Comparison of ENCODE assay signal across 8 mouse cellular contexts in genomic region chr2:132879261-132880044, GRCm38 (mm10). TPM values are rescaled to one million over a fixed set of nuclear protein-coding genes. Genes with fewer than 3 reads are reported as not detected.
DNase-seq lines count a peak whose midpoint lies in the region; ATAC-seq lines count a peak whose summit lies in the region.

No protein-coding gene starts in this region.

- WGBS in heart, embryonic 14.5 days: under 1% methylated on average over 58 of the region's 58 CpGs
- WGBS in midbrain, embryonic 15.5 days: under 1% methylated on average over 58 of the region's 58 CpGs

- no peaks in the 10 kb centered on the region for H3K36me3 ChIP-seq in heart, embryonic 14.5 days (ENCODE audit: control insufficient read depth, insufficient read depth, low read length)
- H3K36me3 ChIP-seq in midbrain, embryonic 15.5 days (replicated peaks): no peaks in the 10 kb centered on the region

- H3K27ac ChIP-seq in heart, embryonic 14.5 days (replicated peaks in 1 of 2; ENCODE audit: control insufficient read depth in 1 of 2, insufficient read depth in 1 of 2, low read depth in 2 of 2, low read length in 2 of 2): no peak overlapping the region
- H3K27ac ChIP-seq in midbrain, embryonic 15.5 days: no peak overlapping the region

- H3K9me3 ChIP-seq in heart, embryonic 14.5 days (ENCODE audit: control insufficient read depth, low read length): no peaks in the 10 kb centered on the region
- no peaks in the 10 kb centered on the region for H3K9me3 ChIP-seq in midbrain, embryonic 15.5 days

- DNase-seq in gastrocnemius, postnatal 14 days: peak; percentile 46
- DNase-seq in gastrocnemius, postnatal 36 days: no peak
- peak; percentile 29 for DNase-seq in CD4-positive, CD25-positive, alpha-beta regulatory T cell, adult 2 months (ENCODE audit: low read depth, low spot score)
- DNase-seq in cerebellum, postnatal 36 days: peak; percentile 14 to 20
- DNase-seq in layer of hippocampus, postnatal 25 days (ENCODE audit: extremely low spot score in 1 of 2, low spot score in 1 of 2): peak; percentile 26 to 27
- peak; percentile 39 for DNase-seq in thymus, postnatal 4 days

- peak; percentile 47; the same call in 1 of the 2 replicates for ATAC-seq in heart, embryonic 14.5 days (ENCODE audit: insufficient number of reproducible peaks, insufficient read depth, low FRiP score, low read depth)
- ATAC-seq in midbrain, embryonic 15.5 days (replicated peaks): peak; percentile 88

- peaks cover 7 to 17% of the 10 kb centered on the region in 2 experiments; a peak in 2 of 4 replicates for H3K4me1 ChIP-seq in heart, embryonic 14.5 days (ENCODE audit: control insufficient read depth in 2 of 2, insufficient read depth in 2 of 2, low read length in 2 of 2)
- H3K4me1 ChIP-seq in midbrain, embryonic 15.5 days: peaks cover 18% of the 10 kb centered on the region

- peak overlapping the region; percentile 97 for H3K4me2 ChIP-seq in heart, embryonic 14.5 days (ENCODE audit: low read length)
- peak overlapping the region; percentile 75 for H3K4me2 ChIP-seq in midbrain, embryonic 15.5 days

- peak overlapping the region; percentile 64 for H3K9ac ChIP-seq in heart, embryonic 14.5 days (ENCODE audit: low read length)
- H3K9ac ChIP-seq in midbrain, embryonic 15.5 days: peak overlapping the region; percentile 50

- H3K4me3 ChIP-seq in heart, embryonic 14.5 days (ENCODE audit: control insufficient read depth in 1 of 2, insufficient read depth in 1 of 2, low read depth in 1 of 2, low read length in 2 of 2): peak overlapping the region; percentile 59 to 60
- peak overlapping the region; percentile 48 for H3K4me3 ChIP-seq in midbrain, embryonic 15.5 days

- intact Hi-C loops in gastrocnemius, postnatal 14 days (cut with DNase I; ENCODE audit: low total_unique reads): no loop called here
- intact Hi-C loops in gastrocnemius, postnatal 36 days (cut with DNase I): no loop called here

- H3K27me3 ChIP-seq in heart, embryonic 14.5 days (ENCODE audit: control insufficient read depth, insufficient read depth, low read length): peaks cover 44% of the 10 kb centered on the region
- H3K27me3 ChIP-seq in midbrain, embryonic 15.5 days (replicated peaks): peaks cover 34% of the 10 kb centered on the region

RNA-seq across cellular contexts. Expression of gene Lrrn4, which starts 1.2 kb away (rescaled TPM):
- not detected for total RNA-seq in gastrocnemius, postnatal 14 days (2021)
- total RNA-seq in gastrocnemius, postnatal 36 days (2021): under 1 TPM in 1 of 2 experiments, not detected in 1; 0.08 TPM
- 8.4 and 11.9 TPM in 2 replicates for polyA plus RNA-seq in heart, embryonic 14.5 days (2014; fragmentation: Nextera tagmentation; extraction: Ambion mirVana)
- under 1 TPM; 0.56 to 0.98 TPM for total RNA-seq in layer of hippocampus, postnatal 25 days (2021)
- 0.40 and 0.46 TPM in 2 replicates for polyA plus RNA-seq in midbrain, embryonic 15.5 days (2015; fragmentation: Nextera tagmentation; extraction: Ambion mirVana)

RNA-seq across cellular contexts. Expression of gene Crls1, which starts 33.0 kb away (rescaled TPM):
- 10 to 100 TPM; 14.2 to 15.8 TPM for total RNA-seq in gastrocnemius, postnatal 14 days (2021)
- 10 to 100 TPM; 12.5 to 13.3 TPM for total RNA-seq in gastrocnemius, postnatal 36 days (2021)
- 21.9 and 25.6 TPM in 2 replicates for polyA plus RNA-seq in heart, embryonic 14.5 days (2014; fragmentation: Nextera tagmentation; extraction: Ambion mirVana)
- 10 to 100 TPM; 42.1 to 42.9 TPM for total RNA-seq in layer of hippocampus, postnatal 25 days (2021)
- 14.7 and 18.0 TPM in 2 replicates for polyA plus RNA-seq in midbrain, embryonic 15.5 days (2015; fragmentation: Nextera tagmentation; extraction: Ambion mirVana)

Comparison
In these comparisons a context has a peak if more than half of its experiments do, and no peak if none do; other contexts are left out.
1. DNase-seq: peak in gastrocnemius, postnatal 14 days (single experiment), CD4-positive, CD25-positive, alpha-beta regulatory T cell, adult 2 months (single experiment), cerebellum, postnatal 36 days (2 of 2), layer of hippocampus, postnatal 25 days (2 of 2) and thymus, postnatal 4 days (single experiment); none in gastrocnemius, postnatal 36 days (0 of 2).